In genomic region chr7:19578436-19578835, GRCm38 (mm10) we compare ENCODE assay signal across 2 mouse cellular contexts.
A peak's percentile ranks its signal among the peaks of the same experiment; 100 is the strongest.
TF ChIP-seq lines count a peak whose summit lies in the region.

No protein-coding gene starts in this region.

TF ChIP-seq in CH12.LX, 34 proteins besides CTCF, POLR2A, EP300 and RAD21:
- TF ChIP-seq ELF1 (IDR thresholded peaks at IDR 0.05; ENCODE audit: low read depth, low read length) (0 out of 2 replicates have a peak, but pooled peaks have one; percentile 1), TBP (conservative IDR thresholded peaks at IDR 0.05; ENCODE audit: low read depth, low read length) (0 out of 2 replicates have a peak, but pooled peaks have one; percentile 20), SIN3A (IDR thresholded peaks at IDR 0.05; ENCODE audit: low read length) (no peak), HCFC1 (IDR thresholded peaks at IDR 0.05; ENCODE audit: low read depth, low read length) (0 out of 2 replicates have a peak, but pooled peaks have one; percentile 1), CHD1 (IDR thresholded peaks at IDR 0.05; ENCODE audit: low read depth, low read length) (peak; percentile 10; the same call in 1 of the 2 replicates), KAT2A (IDR thresholded peaks at IDR 0.05; ENCODE audit: insufficient replicate concordance, low read length) (no peak), BHLHE40 (IDR thresholded peaks at IDR 0.05; ENCODE audit: low read depth, low read length) (0 out of 2 replicates have a peak, but pooled peaks have one; percentile 16)
TF ChIP-seq in CH12.LX: peak in this region for 5.

TF ChIP-seq in ES-E14, 5 proteins besides CTCF, POLR2A, EP300 and RAD21:
- TF ChIP-seq ZC3H11A (IDR thresholded peaks at IDR 0.05; ENCODE audit: borderline replicate concordance, low read depth, low read length) (no peak), ZNF384 (IDR thresholded peaks at IDR 0.05; ENCODE audit: low read depth, low read length) (no peak), MAFK (IDR thresholded peaks at IDR 0.05; ENCODE audit: insufficient read depth, low read depth, low read length) (no peak), HCFC1 (IDR thresholded peaks at IDR 0.05; ENCODE audit: borderline replicate concordance, insufficient read depth, low read length) (no peak), CHD2 (IDR thresholded peaks at IDR 0.05; ENCODE audit: low read depth, low read length) (no peak)
TF ChIP-seq in ES-E14: peak in this region for 0.
